Mouse (Mus musculus): ENCODE results near the gene Kcnh3. TPM values are rescaled to one million over a fixed set of nuclear protein-coding genes. Genes with fewer than 3 reads are reported as not detected.

The Kcnh3 gene
- polyA plus RNA-seq (2015; fragmentation: Nextera tagmentation; extraction: Ambion mirVana): 0.46 and 0.66 TPM in 2 replicates

DNA sequence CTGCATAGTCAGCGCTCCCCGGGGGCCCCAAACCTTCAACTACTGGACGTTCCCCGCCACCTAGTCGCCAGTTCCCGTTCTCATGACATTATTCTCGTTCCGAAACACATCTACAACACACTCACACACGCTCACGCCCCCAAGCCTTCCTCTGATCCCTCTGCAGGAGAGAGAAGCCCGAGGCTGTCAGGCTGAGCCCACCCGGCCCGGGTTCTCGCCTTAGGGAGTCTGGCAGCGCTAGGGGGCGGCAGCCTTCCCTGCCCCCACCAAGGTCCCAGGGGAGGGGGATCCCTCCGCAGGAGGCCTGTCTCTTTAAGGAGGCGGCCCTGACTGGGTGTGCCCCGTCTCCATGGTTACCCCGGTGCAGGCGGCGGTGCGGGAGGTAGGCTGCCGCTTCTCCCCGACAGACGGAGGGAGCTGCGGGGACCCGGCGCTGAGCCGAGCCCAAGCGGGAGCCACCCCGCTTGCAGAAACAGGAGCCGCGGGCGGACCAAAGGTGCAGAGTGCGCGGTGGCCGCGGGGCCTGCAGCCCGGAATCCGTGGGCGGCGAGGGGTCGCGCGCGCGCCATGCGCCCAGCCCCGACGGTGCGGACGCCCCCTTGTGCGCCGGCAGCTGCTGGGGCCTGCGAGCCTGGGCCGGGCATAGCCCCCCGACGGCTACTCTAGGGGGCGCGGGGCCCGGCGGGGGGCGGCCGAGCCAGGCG, at the start of gene Kcnh3:
Gene Kcnh3, plus strand, starts transcription at position 654 of the 704 bp plus-strand sequence.

DNA sequence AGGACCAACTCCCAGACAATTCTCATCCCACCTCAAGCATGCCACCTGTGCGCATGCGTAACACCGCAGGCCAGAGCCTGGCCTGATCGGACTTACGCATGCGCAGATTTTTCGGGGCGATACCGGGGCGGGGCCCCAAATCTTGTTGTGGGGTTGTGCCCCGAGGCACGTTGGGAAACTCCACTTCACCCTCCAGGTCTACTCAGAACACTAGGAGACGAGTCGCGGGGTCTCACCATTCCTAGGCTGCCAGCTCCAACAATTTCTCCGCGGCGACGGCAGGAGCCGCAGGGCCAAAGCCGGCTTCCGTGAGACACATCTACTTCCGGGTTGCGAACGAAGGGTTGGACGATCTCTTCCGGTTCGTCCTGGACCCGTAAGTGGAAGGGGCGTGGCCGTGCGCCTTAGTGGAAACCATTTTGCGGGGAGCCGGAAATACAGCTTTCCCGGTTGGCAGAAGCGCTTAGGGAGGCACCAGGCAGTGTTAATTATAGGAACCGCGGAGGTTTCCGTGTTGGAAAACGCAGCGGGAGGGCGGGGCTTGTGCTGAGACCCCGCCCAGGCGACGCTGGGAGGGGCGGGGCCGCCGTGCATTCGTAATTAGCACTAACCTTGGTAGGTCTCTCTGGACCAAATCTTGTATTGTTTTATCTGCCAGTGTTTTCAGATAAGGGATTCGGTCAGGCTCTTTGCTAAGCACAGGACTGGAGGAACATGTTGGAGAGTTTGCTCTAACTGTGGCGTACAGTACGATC, 27.1 kb downstream of the Kcnh3 start, which contains the start of gene Mcrs1:
Gene Mcrs1, minus strand, starts transcription at position 336 of the 755 bp plus-strand sequence.

Other genes starting within 250 kb of the Kcnh3 start
- 11.9 and 12.2 TPM in 2 replicates for gene Tuba1c, start 195.0 kb upstream of the Kcnh3 start, polyA plus RNA-seq (2015; fragmentation: Nextera tagmentation; extraction: Ambion mirVana)
- 119 and 163 TPM in 2 replicates for gene Prph, start 169.7 kb upstream of the Kcnh3 start, polyA plus RNA-seq (2015; fragmentation: Nextera tagmentation; extraction: Ambion mirVana)
- 3.1 TPM in 2 replicates for gene Troap, start 150.3 kb upstream of the Kcnh3 start, polyA plus RNA-seq (2015; fragmentation: Nextera tagmentation; extraction: Ambion mirVana)
- 2.1 and 3.4 TPM in 2 replicates for gene C1ql4, start 137.0 kb upstream of the Kcnh3 start, polyA plus RNA-seq (2015; fragmentation: Nextera tagmentation; extraction: Ambion mirVana)
- gene Dnajc22, start 131.7 kb upstream of the Kcnh3 start, polyA plus RNA-seq (2015; fragmentation: Nextera tagmentation; extraction: Ambion mirVana): 0.14 and 0.26 TPM in 2 replicates
- 20.0 and 22.4 TPM in 2 replicates for gene Spats2, start 98.9 kb upstream of the Kcnh3 start, polyA plus RNA-seq (2015; fragmentation: Nextera tagmentation; extraction: Ambion mirVana)
- 153 and 168 TPM in 2 replicates for gene Mcrs1, start 27.1 kb downstream of the Kcnh3 start, polyA plus RNA-seq (2015; fragmentation: Nextera tagmentation; extraction: Ambion mirVana)
- gene Prpf40b, start 70.2 kb downstream of the Kcnh3 start, polyA plus RNA-seq (2015; fragmentation: Nextera tagmentation; extraction: Ambion mirVana): 97.0 and 99.2 TPM in 2 replicates
- gene Fam186b, start 71.0 kb downstream of the Kcnh3 start, polyA plus RNA-seq (2015; fragmentation: Nextera tagmentation; extraction: Ambion mirVana): 1.4 and 1.5 TPM in 2 replicates
- gene Fmnl3, start 145.6 kb downstream of the Kcnh3 start, polyA plus RNA-seq (2015; fragmentation: Nextera tagmentation; extraction: Ambion mirVana): 7.1 and 7.3 TPM in 2 replicates
- gene Tmbim6, start 168.0 kb downstream of the Kcnh3 start, polyA plus RNA-seq (2015; fragmentation: Nextera tagmentation; extraction: Ambion mirVana): 378 and 390 TPM in 2 replicates
- 11.6 and 12.3 TPM in 2 replicates for gene Nckap5l, start 232.9 kb downstream of the Kcnh3 start, polyA plus RNA-seq (2015; fragmentation: Nextera tagmentation; extraction: Ambion mirVana)
- 15.1 TPM in 2 replicates for gene Bcdin3d, start 249.9 kb downstream of the Kcnh3 start, polyA plus RNA-seq (2015; fragmentation: Nextera tagmentation; extraction: Ambion mirVana)